Mouse (Mus musculus): Measurements from ENCODE around the gene Tmtc2.

- no peak for TF ChIP-seq POLR2A (IDR thresholded peaks at IDR 0.05; ENCODE audit: insufficient read depth, low read length)
- TF ChIP-seq CTCF (IDR thresholded peaks at IDR 0.05; ENCODE audit: low read depth, low read length) = no peak
Observed at GRCm38 (mm10) chr10:105142201-105142600, 432.1 kb downstream of the Tmtc2 start.

All from ES-Bruce4 (cell line).